Mouse (Mus musculus) CD8-positive naive resting alpha-beta T cell, adult 2 months (primary cell): ENCODE data around the gene Unk.

Source experiments
- DNase-seq, 2 experiments: peaks; one replicate each; pipeline ENCODE4 v3.0.0; 2022; ENCODE audit warnings: low read depth in 2 of 2, low spot score in 2 of 2

The Unk gene

DNA sequence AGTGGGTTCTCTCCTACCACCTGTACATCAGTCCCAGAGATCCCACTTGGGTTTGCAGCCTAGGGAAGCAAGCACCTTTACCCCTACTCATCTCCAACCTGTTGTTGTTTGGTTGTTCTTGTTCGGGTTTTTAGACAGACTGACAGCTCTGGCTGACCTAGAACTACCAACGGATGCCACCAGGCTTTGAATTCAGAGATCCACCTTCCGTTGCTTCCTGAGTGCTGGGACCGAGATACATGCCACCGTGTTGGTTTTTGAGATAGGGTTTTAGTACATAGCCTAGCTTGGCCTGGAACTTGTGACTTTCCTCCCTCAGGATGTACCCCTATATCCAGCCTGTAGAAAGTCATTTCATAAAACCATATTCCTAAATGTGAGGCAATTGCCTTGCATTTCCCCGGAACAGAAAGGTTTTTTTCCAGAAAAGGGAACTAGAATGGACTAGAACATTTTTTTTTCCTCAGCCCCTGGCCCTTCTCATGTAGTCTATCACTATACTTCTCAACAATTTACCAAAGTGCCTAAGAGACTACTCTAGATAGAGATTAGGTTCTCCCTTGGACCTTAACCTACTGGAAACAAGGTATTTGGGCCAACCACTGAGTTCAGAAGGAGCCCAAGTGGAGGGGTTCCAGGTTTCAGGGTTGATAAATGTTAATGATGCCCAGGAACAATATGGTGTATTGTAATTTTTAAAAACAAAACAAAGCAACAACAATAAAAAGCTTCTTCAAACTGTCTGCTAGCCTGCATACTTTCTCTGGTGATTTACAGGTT, 846 bp upstream of the Unk start:
- DNase-seq = no peak

DNA sequence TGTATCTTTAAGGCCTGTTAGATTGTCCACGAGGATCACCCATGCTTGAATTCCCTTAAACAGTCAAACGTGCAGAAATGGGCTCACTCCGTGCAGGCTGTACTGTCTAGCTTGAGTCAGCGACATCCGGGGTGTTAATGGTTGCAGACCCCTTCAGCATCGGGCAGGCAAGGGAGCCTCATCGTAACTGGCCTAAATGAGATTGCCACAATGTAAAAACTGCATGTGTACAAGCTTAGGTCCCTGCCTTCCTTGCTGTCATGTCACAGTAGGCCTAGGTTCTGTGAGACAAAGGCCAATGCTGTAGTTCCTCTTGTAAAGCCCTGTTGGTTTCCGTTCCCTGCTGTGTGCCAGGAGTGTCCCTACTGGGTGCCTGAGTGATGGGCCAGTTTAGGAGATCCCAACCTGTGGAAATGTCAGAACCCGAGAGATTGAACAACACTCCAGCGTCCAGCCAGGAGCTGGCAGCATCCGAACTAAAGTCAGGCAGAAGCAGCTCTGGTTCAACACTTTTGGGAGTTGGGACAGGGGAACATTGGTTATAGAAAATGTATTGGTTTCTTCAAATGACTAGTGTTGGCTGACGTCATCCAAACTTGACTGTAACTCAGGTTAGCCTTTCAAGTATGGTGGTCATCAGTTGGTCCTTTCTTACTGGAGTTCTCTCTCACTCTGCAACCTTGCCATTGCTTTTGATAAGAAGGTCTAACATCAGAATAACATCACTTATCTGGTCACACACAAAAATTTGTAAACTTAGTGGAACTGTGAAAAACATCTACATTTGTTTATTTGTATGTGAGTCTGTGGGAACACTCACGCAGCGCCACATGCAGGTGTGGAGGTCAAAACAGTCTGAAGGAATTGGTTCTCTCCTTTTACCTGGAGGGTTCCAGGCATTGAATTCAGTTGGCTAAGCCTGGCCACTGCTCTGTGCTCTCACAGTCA, 1.1 kb downstream of the Unk start:
- DNase-seq = no peak

- DNase-seq = no peak
Measured at GRCm38 (mm10) chr11:116034584-116034983, 4.5 kb downstream of the Unk start.

- DNase-seq = no peak
Measured at GRCm38 (mm10) chr11:116036671-116037070, 6.5 kb downstream of the Unk start.

DNA sequence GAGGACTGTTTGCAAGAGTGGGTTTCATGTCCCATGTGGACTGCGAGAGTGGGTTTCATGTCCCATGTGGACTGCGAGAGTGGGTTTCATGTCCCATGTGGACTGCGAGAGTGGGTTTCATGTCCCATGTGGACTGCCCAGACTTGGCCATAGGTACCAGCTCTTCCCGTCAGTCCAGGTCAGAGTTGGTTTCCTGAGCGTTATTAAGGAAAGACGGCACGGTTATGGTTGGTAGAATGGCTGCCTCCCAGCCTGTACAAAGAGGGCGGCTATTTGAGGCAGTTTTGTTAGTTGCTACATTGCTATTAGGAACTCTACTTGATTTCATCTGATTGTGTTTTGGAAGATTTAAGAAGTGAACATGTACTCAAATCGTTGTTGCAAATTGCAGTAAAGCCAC, 7.7 kb downstream of the Unk start:
- DNase-seq = no peak

- no peak for DNase-seq
Measured at GRCm38 (mm10) chr11:116040593-116040992, 10.5 kb downstream of the Unk start.

DNA sequence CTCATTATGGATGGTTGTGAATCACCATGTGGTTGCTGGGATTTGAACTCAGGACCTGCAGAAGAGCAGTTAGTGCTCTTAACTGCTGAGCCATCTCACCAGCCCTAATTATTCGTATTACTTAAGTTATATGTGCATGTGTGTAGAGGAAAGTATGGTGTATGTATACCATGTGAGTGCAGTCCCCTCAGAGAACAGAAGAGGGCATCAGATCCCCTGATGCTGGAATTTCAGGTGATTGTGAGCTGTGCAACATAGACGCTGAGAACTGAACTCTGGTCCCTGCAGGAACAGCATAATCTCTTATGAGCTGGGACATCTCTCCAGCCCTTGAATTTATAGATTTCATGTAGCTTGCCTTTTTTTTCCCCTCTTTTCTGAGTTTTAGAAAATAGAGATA, 11.7 kb downstream of the Unk start:
- DNase-seq = no peak

- no peak for DNase-seq
Measured at GRCm38 (mm10) chr11:116042372-116043138, 12.4 kb downstream of the Unk start.

GRCm38 (mm10) chr11:116043286-116043685, 13.2 kb downstream of the Unk start:
- DNase-seq = no peak

- DNase-seq = no peak
Measured at GRCm38 (mm10) chr11:116045173-116045572, 15.1 kb downstream of the Unk start.

GRCm38 (mm10) chr11:116049610-116050009, 19.5 kb downstream of the Unk start:
- DNase-seq = no peak

- DNase-seq = no peak
Measured at GRCm38 (mm10) chr11:116050196-116050595, 20.1 kb downstream of the Unk start.

- DNase-seq = no peak
Measured at GRCm38 (mm10) chr11:116053510-116054229, 23.5 kb downstream of the Unk start.

DNA sequence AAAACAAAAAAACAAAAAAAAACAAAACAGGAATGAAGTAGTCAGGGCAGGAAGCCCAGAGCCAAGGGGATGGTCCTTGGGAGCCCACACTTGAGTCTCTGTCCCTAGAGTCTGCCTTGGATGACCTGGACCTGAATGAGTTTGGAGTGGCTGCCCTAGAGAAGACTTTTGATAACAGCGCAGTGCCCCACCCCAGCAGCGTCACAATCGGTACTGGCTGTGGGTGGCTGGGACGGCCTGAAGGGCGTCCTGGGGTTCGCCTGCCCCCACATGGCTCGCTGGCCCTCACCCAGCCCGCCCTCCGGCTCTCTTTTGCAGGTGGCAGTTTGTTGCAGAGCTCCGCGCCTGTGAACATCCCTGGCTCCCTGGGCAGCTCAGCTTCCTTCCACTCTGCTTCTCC, 25.8 kb downstream of the Unk start:
- DNase-seq = no peak

DNA sequence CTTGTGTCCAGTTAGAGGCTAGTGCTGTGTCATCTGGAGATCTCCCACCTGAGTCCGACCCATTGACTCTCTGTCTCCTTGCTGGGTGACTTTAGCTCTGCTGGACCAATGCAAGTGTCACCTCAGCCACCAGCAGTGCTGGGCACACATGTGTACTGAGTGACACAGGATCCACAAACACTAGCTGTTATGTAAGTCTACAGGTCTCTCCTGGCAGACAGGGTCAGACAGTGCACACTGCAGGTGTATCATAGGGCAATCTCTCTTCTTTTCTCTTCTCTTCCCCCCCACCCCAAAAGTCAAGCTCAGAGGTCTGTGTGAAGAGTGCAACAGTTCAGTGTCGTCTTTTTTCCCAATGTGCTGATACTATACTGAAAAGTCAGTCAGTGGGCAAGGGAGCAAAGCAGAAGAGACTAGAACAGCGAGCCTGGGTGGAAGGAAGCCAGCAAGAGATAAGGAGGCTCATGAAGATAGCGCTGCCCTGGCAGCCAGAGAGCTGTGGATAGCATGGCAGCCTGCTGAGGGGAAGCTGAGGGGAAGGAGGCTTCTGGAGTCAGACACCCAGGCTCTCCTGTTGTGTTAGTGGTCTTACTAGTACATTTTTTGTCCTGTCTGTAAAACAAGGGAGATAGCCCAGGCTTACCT, 27.2 kb downstream of the Unk start:
- DNase-seq = no peak

GRCm38 (mm10) chr11:116058022-116058614, 28.0 kb downstream of the Unk start:
- no peak for DNase-seq

- DNase-seq = no peak
Measured at GRCm38 (mm10) chr11:116058868-116059690, 29.0 kb downstream of the Unk start.

DNA sequence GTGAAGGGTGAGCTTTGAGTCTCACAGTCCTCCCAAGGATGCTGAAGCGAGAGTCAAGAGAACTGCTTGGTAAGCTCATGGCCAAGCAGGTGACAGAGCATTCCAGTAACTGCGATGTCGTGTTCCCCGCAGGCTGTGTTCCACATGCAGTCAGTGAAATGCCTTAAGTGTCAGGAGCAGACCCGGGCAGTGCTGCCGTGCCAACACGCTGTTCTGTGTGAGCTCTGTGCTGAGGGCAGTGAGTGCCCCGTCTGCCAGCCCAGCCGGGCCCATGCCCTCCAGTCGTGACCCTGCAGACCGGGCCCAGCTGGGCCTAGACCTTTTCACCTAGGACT, 29.5 kb downstream of the Unk start:
- no peak for DNase-seq

DNA sequence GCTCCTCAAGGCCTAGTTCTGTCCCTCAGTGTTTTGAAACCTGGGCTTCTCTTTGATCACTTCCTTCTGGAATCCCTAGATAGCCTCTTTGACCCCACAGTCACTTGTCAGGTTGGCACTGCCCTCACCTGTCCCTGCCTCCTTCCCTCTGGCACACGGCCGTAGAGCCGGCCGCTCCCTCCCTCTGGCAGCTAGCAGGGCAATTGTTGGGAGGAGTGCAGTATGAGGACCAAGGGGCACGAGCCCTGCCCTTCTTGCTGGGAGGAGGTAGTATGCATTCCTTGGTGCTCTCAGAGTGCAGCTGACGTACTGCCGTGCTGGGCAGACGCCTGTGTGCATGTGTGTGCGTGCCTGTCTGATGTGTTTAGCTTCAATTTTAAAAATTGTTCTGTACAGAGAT, 30.5 kb downstream of the Unk start:
- DNase-seq = no peak
